Mouse (Mus musculus): ENCODE data around the gene Sertm1.

DNA sequence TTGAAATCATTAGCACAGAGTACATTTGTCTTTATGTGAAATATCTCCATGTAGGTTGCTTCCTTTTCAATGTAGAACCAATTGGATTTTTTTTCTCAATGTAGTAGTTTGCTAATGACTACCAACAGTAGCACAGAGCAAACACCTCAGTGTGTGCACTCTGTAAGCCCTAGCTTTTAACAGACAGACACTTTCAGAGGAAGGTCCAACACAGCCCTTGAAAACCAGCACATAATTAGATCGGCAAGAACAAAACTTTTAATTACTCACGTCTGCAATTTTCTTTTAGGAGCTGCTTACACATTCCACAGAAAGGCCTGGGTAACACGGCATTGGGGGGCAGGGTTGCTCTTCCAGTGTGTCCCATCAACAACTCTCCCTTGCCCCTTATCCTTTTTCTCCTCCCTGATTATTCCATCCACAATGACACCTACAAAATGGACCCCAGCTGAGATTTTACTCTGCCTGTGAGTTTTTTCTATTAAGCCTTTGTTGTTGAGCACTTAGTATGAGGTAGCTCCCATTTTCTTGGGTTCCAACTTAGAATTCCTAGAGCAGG lies 49.3 kb upstream of the Sertm1 start:
- TF ChIP-seq POLR2A (IDR thresholded peaks at IDR 0.05; ENCODE audit: borderline replicate concordance, insufficient read depth, low read length) = no peak
- TF ChIP-seq CTCF (IDR thresholded peaks at IDR 0.05; ENCODE audit: borderline replicate concordance, insufficient read depth, low read depth, low read length) = no peak

Data from cerebellum, adult 2 months (tissue).